Comparison of ENCODE assay signal across 7 mouse cellular contexts in genomic region chr8:71857364-71857763, GRCm38 (mm10). TPM values are rescaled to one million over a fixed set of nuclear protein-coding genes. Genes with fewer than 3 reads are reported as not detected.
DNase-seq lines count a peak whose midpoint lies in the region; ATAC-seq and TF ChIP-seq lines count a peak whose summit lies in the region.
"Not testable (repeated sequence)": the region's sequence is repeated elsewhere in the genome, so short reads cannot be mapped to it uniquely, and the experiment has no call there.

No protein-coding gene starts in this region.

- H3K9ac ChIP-seq in embryonic facial prominence, embryonic 13.5 days; hindbrain, embryonic 12.5 days; kidney, postnatal 0 days (ENCODE audit: low read depth, low read length); midbrain, embryonic 14.5 days (replicated peaks; ENCODE audit: low read length); neural tube, embryonic 13.5 days; stomach, embryonic 16.5 days (ENCODE audit: low read length): not testable (repeated sequence)

- not testable (repeated sequence) for H3K4me3 ChIP-seq in embryonic facial prominence, embryonic 13.5 days; hindbrain, embryonic 12.5 days; kidney, postnatal 0 days (replicated peaks; ENCODE audit: low read depth, low read length); midbrain, embryonic 14.5 days (replicated peaks; ENCODE audit: low read depth, low read length); neural tube, embryonic 13.5 days; stomach, embryonic 16.5 days (replicated peaks; ENCODE audit: low read length)

- 0 out of 2 replicates have a peak, but pooled peaks have one; percentile 71 for ATAC-seq in embryonic facial prominence, embryonic 13.5 days (ENCODE audit: insufficient number of reproducible peaks, insufficient read depth, low FRiP score, low TSS enrichment, low read depth)
- ATAC-seq in hindbrain, embryonic 12.5 days (ENCODE audit: low FRiP score), result peak; percentile 67; the same call in 1 of the 2 replicates
- ATAC-seq in kidney, postnatal 0 days (replicated peaks; ENCODE audit: low FRiP score, low read depth), result peak; percentile 68
- peak; percentile 73 for ATAC-seq in midbrain, embryonic 14.5 days (ENCODE audit: low FRiP score, low TSS enrichment)
- ATAC-seq in neural tube, embryonic 13.5 days (ENCODE audit: low read depth), result 0 out of 2 replicates have a peak, but pooled peaks have one; percentile 59
- peak; percentile 37; the same call in 1 of the 2 replicates for ATAC-seq in stomach, embryonic 16.5 days (ENCODE audit: insufficient read depth, low FRiP score)

- not testable (repeated sequence) for TF ChIP-seq CTCF in kidney, postnatal 0 days (IDR thresholded peaks at IDR 0.05; ENCODE audit: low read depth)

- H3K4me1 ChIP-seq in embryonic facial prominence, embryonic 13.5 days; hindbrain, embryonic 12.5 days; kidney, postnatal 0 days (replicated peaks; ENCODE audit: insufficient read depth, low read length); midbrain, embryonic 14.5 days (ENCODE audit: control insufficient read depth, insufficient read depth, low read length); neural tube, embryonic 13.5 days (replicated peaks); stomach, embryonic 16.5 days (ENCODE audit: control insufficient read depth, insufficient read depth, low read length): not testable (repeated sequence)

- H3K4me2 ChIP-seq in embryonic facial prominence, embryonic 13.5 days; hindbrain, embryonic 12.5 days (replicated peaks); kidney, postnatal 0 days (ENCODE audit: low read length); midbrain, embryonic 14.5 days (ENCODE audit: low read length); neural tube, embryonic 13.5 days; stomach, embryonic 16.5 days (ENCODE audit: low read depth, low read length): not testable (repeated sequence)

- DNase-seq in heart, adult 11 months, result peak; percentile 85
- not testable (repeated sequence) for DNase-seq in kidney, postnatal 0 days (ENCODE audit: low spot score); midbrain, embryonic 14.5 days

- 79% methylated on average over 2 of the region's 2 CpGs for WGBS in embryonic facial prominence, embryonic 13.5 days
- WGBS in hindbrain, embryonic 12.5 days, result 82% methylated on average over 2 of the region's 2 CpGs
- WGBS in kidney, postnatal 0 days, result 81% methylated on average over 2 of the region's 2 CpGs
- WGBS in midbrain, embryonic 14.5 days, result 73% methylated on average over 2 of the region's 2 CpGs
- 87% methylated on average over 2 of the region's 2 CpGs for WGBS in neural tube, embryonic 13.5 days
- WGBS in stomach, embryonic 16.5 days, result 81% methylated on average over 2 of the region's 2 CpGs

- H3K27ac ChIP-seq in embryonic facial prominence, embryonic 13.5 days; hindbrain, embryonic 12.5 days; kidney, postnatal 0 days; midbrain, embryonic 14.5 days (replicated peaks; ENCODE audit: low read depth, low read length); neural tube, embryonic 13.5 days (replicated peaks); stomach, embryonic 16.5 days (ENCODE audit: low read length): not testable (repeated sequence)

- H3K36me3 ChIP-seq in embryonic facial prominence, embryonic 13.5 days; hindbrain, embryonic 12.5 days; kidney, postnatal 0 days (ENCODE audit: insufficient read depth, low read length); midbrain, embryonic 14.5 days (ENCODE audit: control insufficient read depth, insufficient read depth, low read length); neural tube, embryonic 13.5 days; stomach, embryonic 16.5 days (ENCODE audit: control insufficient read depth, insufficient read depth, low read length): not testable (repeated sequence)

- not testable (repeated sequence) for H3K9me3 ChIP-seq in embryonic facial prominence, embryonic 13.5 days; hindbrain, embryonic 12.5 days (replicated peaks); kidney, postnatal 0 days (replicated peaks; ENCODE audit: low read length); midbrain, embryonic 14.5 days (ENCODE audit: control insufficient read depth, low read length); neural tube, embryonic 13.5 days; stomach, embryonic 16.5 days (replicated peaks; ENCODE audit: control insufficient read depth, low read length)

- H3K27me3 ChIP-seq in embryonic facial prominence, embryonic 13.5 days; hindbrain, embryonic 12.5 days; kidney, postnatal 0 days (ENCODE audit: insufficient read depth, low read length); midbrain, embryonic 14.5 days (ENCODE audit: control insufficient read depth, insufficient read depth, low read length); neural tube, embryonic 13.5 days; stomach, embryonic 16.5 days (ENCODE audit: control insufficient read depth, insufficient read depth, low read length): not testable (repeated sequence)

RNA-seq across cellular contexts. Expression of gene Zfp709, which starts 24.5 kb away (rescaled TPM):
- 7.7 and 8.4 TPM in 2 replicates for polyA plus RNA-seq in embryonic facial prominence, embryonic 13.5 days (2015; fragmentation: Nextera tagmentation; extraction: Ambion mirVana)
- polyA plus RNA-seq in hindbrain, embryonic 12.5 days (2016; fragmentation: Nextera tagmentation; extraction: Ambion mirVana), result 7.2 and 8.0 TPM in 2 replicates
- polyA plus RNA-seq in kidney, postnatal 0 days (2015; fragmentation: Nextera tagmentation; extraction: Ambion mirVana), result 4.8 and 5.4 TPM in 2 replicates
- polyA plus RNA-seq in midbrain, embryonic 14.5 days (2014; fragmentation: Nextera tagmentation; extraction: Ambion mirVana), result 9.8 and 12.6 TPM in 2 replicates
- 5.9 and 7.0 TPM in 2 replicates for polyA plus RNA-seq in neural tube, embryonic 13.5 days (2015; fragmentation: Nextera tagmentation; extraction: Ambion mirVana)
- polyA plus RNA-seq in stomach, embryonic 16.5 days (2015; fragmentation: Nextera tagmentation; extraction: Ambion mirVana), result 5.1 and 6.6 TPM in 2 replicates

RNA-seq across cellular contexts. Expression of gene Zfp882, which starts 51.0 kb away (rescaled TPM):
- polyA plus RNA-seq in embryonic facial prominence, embryonic 13.5 days (2015; fragmentation: Nextera tagmentation; extraction: Ambion mirVana), result 8.9 and 10.2 TPM in 2 replicates
- polyA plus RNA-seq in hindbrain, embryonic 12.5 days (2016; fragmentation: Nextera tagmentation; extraction: Ambion mirVana), result 13.0 and 13.6 TPM in 2 replicates
- polyA plus RNA-seq in kidney, postnatal 0 days (2015; fragmentation: Nextera tagmentation; extraction: Ambion mirVana), result 4.0 and 4.6 TPM in 2 replicates
- 18.8 and 19.4 TPM in 2 replicates for polyA plus RNA-seq in midbrain, embryonic 14.5 days (2014; fragmentation: Nextera tagmentation; extraction: Ambion mirVana)
- polyA plus RNA-seq in neural tube, embryonic 13.5 days (2015; fragmentation: Nextera tagmentation; extraction: Ambion mirVana), result 12.5 and 15.0 TPM in 2 replicates
- 3.6 and 4.5 TPM in 2 replicates for polyA plus RNA-seq in stomach, embryonic 16.5 days (2015; fragmentation: Nextera tagmentation; extraction: Ambion mirVana)

RNA-seq across cellular contexts. Expression of gene Zfp617, which starts 51.1 kb away (rescaled TPM):
- 25.9 and 28.1 TPM in 2 replicates for polyA plus RNA-seq in embryonic facial prominence, embryonic 13.5 days (2015; fragmentation: Nextera tagmentation; extraction: Ambion mirVana)
- 35.5 and 36.3 TPM in 2 replicates for polyA plus RNA-seq in hindbrain, embryonic 12.5 days (2016; fragmentation: Nextera tagmentation; extraction: Ambion mirVana)
- polyA plus RNA-seq in kidney, postnatal 0 days (2015; fragmentation: Nextera tagmentation; extraction: Ambion mirVana), result 13.6 and 17.3 TPM in 2 replicates
- 36.9 and 42.3 TPM in 2 replicates for polyA plus RNA-seq in midbrain, embryonic 14.5 days (2014; fragmentation: Nextera tagmentation; extraction: Ambion mirVana)
- 32.4 and 37.9 TPM in 2 replicates for polyA plus RNA-seq in neural tube, embryonic 13.5 days (2015; fragmentation: Nextera tagmentation; extraction: Ambion mirVana)
- 20.8 and 24.5 TPM in 2 replicates for polyA plus RNA-seq in stomach, embryonic 16.5 days (2015; fragmentation: Nextera tagmentation; extraction: Ambion mirVana)
